Mouse (Mus musculus) CH12F3 (cell line): Measurements from ENCODE around the gene Galr2.
"Not testable (repeated sequence)": the region's sequence is repeated elsewhere in the genome, so short reads cannot be mapped to it uniquely, and the experiment has no call there.

Experiments
- in situ Hi-C: fragments of 300-500 bp; cut with MboI; formaldehyde crosslinking; loops from 2 replicates; pipeline ENCODE4 v1.14.3; 2020; ENCODE audit warnings: low sequenced_read_pairs

Galr2 gene

DNA sequence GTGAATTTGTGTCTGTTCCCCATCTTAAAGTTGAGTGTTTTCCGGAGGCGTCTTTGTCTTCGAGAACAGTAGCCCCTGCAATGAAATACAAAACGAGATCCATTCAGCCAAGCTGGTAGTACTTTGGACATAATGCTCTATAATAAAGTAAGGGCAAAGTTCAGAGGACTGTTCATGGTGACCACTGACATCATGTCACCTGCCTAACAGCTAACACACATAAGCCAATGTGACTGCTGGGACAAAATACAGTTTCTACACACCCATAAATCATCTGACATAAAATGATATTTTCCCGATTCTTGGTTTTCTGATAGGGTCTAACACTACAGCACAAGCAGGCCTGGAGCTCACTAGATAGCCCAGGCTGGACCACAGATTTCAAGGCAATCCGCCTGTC, 12.4 kb upstream of the Galr2 start:
- in situ Hi-C loops: no loop called here

DNA sequence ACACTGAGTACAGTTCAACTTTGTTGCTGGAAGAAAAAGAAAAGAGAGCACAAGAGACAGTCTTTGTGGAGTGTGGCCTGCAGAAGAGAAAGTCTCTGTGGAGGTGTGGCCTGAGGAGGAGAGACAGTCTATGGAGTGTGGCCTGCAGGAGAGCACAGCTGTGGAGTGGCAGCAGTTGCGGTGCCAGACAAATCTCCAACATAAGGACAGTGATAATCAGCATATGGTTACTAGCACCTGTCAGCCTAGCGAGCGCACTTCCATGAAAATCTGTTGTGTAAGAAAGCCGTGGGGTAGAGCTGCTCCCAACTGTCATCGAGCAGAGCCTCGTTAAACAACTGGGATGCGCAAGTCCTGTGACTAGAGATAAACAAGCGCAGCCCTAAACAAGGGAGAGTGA, 11.2 kb upstream of the Galr2 start:
- in situ Hi-C loops: no loop called here

DNA sequence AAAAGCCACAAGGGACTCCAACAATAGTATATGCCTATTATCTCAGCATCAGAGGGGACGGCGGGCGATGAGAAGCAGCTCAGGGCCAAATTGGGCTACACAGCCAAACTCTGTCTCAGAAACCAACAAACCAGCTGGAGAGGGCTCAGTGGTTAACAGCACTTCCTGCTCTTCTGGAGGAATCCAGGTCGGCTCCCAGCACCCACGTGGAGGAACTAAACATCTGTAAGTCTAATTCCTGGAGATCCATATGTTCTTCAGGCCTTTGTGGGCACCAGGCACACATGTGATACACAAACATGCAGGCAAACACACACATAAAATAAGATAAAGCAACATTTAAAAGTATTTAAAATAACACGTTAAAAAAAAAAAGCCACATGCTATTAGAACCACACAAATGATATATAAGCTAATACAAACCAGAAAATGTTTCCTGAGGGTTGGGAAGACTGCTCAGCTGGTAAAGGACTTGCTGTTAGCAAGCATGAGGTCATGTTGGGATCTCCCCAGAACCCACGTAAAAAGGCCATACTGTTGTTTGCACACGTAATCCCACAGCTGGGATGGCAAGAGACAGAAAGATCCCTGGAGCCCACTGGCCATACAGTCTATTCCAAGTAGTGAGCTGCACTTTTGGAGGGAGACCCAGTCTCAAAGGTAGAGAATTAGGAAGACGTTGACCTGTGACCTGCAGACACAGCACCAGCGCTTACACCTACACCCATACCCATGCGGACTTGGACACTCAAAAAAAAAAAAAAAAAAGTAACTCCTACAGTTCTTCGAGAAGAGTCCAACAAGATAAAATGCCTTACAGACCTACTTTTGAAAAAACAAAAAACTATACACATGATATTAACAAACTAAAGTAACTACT, 7.9 kb upstream of the Galr2 start:
- in situ Hi-C loops: no loop called here

DNA sequence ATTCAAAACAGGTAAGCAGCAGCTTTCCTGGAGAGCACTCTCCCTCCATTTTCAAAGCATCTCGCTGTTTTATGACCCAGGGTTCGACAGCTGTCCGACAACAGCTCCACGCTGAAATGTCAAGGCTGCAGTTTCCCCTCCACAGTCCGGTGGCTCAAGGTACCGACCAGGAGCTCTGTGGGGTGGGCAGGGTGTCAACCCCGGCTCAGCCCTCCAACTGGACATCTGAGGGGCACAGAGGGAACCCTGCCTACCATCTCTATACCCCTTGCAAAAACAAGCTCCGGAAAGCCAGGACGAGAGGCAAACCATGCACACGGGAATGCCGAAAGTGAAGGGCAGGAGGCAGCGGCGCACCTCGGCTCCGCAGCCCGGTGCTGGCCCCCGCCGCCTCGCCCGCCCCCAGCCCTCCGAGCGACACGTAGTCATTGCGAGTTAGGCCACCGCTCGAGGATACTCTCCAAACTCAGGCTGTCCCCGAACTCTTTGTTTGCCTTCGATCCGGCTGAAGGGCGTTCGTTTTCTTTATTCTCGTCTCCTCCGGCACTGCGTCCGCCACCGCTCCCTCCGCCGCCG, 7.2 kb upstream of the Galr2 start:
- in situ Hi-C loops: no loop called here

DNA sequence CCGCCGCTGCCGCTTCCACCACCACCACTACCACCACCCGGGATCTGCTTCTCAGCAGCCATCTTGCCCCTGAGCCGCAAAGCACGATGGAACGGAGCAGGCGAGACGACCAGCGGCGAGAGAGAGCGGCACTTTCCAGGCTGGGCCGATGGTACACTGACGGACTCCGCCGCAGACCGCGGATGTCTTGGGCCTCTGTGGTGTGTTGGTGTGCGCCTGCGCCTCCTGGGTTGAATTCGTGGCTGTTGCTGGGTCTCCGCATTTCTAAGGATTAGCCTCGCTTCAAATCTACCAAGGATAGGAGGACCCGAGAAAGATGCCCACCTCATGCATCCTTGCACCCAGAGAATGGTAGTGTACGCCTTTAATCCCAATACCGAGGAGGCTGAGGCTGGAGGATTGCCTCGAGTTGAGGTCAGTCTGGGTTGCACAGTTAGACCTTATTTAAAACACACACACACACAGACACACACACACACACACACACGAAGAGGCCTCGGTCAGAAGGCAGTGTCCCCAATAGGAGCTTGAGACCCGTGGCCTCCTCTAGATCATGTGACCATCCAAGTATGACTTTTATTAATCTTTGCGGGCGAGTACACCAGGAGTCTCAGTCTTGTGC, 6.6 kb upstream of the Galr2 start, which contains the start of gene Srp68:
Gene Srp68, minus strand, starts transcription at position 173 of the 622 bp plus-strand sequence.
- in situ Hi-C loops: no loop called here

DNA sequence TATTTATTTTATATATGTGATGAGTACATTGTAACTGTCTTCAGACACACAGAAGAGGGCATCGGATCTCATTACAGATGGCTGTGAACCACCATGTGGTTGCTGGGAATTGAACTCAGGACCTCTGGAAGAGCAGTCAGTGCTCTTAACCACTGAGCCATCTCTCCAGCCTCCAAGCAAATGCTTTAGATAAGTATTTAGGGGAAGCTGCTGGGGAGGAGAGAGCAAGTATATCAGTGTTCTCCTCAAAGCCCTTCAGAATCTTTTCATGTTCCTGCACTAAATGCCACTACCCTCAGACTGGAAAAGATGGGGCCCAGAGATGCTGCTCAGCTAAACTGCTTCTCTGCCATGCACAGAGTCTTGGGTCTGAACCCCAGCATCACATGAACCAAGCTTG, 3.6 kb upstream of the Galr2 start:
- in situ Hi-C loops: not testable (repeated sequence)

DNA sequence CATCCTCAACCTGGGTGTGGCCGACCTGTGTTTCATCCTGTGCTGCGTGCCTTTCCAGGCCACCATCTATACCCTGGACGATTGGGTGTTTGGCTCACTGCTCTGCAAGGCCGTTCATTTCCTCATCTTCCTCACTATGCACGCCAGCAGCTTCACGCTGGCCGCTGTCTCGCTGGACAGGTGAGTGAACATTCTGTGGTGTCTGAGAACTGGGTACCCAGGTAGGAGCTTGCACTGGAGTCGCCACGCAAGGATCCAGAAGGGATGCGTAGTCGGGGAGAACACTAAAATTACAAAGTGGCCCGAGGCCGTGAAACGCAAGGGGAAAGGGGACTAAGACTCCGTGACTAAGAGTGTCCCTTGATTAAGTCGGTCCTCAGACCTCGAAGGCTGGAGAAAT, 932 bp downstream of the Galr2 start:
- in situ Hi-C loops: no loop called here

DNA sequence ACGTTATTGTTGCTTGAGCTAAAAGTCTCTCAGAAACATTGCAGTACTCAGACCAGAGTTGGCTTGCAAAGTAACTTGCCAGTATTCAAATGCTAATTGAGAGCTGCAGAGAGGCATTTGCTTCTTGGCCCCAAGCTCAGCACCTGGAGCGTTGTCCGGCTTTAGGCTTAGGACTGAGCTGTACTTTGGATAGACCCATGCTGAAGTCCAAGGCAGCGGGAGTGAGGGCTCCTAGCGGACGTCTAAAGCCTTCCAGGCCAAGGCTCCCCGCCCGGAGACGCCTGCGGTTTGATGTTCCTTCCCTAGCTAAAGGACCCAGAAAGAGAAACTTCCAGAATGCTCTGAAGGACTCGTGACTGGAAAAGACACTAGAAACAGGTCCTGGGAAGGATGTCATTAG, 1.4 kb downstream of the Galr2 start:
- in situ Hi-C loops: no loop called here

DNA sequence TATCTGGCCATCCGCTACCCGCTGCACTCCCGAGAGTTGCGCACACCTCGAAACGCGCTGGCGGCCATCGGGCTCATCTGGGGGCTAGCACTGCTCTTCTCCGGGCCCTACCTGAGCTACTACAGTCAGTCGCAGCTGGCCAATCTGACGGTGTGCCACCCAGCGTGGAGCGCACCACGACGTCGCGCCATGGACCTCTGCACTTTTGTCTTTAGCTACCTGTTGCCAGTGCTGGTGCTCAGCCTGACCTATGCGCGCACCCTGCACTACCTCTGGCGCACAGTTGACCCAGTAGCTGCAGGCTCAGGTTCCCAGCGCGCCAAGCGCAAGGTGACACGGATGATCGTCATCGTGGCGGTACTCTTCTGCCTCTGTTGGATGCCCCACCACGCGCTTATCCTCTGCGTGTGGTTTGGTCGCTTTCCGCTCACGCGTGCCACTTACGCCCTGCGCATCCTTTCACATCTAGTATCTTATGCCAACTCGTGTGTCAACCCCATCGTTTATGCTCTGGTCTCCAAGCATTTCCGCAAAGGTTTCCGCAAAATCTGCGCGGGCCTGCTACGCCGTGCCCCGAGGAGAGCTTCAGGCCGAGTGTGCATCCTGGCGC, 2.3 kb downstream of the Galr2 start:
- in situ Hi-C loops: no loop called here

DNA sequence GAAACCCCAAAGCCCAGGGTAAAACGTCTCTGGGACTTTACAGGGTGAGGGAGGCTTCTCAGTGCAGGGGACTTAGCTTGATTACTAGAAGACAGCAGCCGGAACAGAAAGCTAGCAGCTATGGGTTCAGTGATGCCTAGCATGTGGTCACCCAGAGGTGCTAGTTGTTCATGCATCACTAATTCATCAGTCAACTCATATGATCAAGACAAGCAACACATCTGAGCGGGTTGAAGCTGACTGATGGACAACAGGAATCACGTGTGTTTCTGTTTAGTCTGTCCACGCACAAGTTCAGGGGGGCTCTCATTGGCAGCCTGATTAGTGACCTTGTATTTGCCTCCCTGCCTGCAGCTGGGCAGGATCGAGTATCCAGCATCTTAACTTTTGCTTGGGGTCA, 3.2 kb downstream of the Galr2 start:
- in situ Hi-C loops: no loop called here

DNA sequence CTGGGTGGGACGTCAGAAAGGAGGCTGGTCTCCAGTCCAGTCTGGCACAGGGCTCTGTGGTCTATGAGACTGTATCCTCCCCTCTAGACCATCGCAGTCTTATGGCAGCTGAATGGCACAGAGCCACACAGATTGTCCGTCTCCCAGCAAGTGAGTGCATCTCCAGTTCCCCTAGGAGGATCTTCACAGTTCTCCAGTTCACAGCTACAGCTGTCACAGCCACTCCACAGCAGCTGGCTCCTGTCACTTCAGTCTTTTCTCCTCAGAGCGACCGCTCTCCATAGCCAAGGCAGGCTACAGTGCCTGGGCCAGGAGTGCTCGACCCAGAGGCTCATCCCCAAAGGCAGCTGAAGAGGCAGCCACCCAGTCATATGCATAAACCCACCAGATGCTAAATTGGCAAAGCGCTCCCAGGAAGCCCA, 5.0 kb downstream of the Galr2 start:
- in situ Hi-C loops: no loop called here

DNA sequence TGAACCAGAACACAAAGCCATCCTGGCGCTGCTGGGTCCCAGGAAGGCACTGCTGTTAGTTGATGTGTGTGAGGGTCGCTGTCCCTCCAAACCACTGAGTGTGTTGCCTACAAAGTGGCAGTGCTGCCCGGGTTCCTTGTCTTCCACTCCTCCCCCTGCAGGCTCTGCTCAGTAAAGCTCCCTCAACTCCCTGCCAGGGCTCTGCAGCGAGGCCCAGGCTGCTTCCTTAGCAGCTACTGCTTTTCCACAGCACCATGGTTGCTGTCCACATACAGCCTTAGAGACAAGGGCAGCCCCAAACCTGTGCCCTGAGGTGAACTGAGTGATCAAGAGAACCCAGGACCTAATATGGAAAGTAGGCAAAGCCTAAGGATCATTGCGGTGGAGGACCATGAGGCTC, 6.6 kb downstream of the Galr2 start:
- in situ Hi-C loops: no loop called here

DNA sequence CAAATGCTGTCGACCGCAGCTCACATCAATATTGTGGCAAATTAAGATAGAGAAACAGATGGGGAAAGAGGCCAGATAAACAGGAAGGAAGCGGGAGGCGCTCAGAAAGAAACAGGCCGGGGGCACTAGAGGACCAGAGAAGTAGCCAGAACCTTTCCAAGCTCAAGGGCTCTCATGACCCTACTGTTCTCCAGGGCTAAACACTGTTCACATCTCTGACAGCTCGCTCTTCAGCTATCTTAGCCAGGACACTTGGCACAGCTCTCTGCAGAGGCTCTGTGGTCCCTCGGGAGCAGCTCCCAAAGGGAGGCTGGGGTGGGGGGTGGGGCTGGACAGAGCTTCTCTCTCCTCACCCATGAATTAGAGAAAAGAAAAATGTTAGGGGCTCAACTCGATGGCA, 9.8 kb downstream of the Galr2 start:
- in situ Hi-C loops: no loop called here

DNA sequence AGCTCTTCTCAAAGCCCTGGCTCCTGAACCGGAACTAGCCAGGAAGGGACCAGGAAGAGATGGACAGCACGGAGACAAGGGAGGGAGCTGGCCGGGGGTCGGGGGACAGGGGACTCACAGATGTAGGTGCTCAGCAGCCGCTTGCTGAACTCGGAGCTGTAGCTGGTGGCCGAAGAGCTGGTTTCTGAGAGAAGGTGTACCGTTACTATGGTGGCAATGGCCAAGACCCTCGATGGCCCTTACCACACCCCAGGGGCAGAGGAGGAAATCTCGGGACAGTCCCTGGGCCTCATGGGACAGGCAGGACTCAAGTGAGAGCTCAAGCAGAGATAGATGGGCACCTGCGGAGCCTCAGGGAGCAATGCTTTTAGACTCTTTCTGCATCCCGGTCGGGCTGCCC, 11.7 kb downstream of the Galr2 start:
- in situ Hi-C loops: no loop called here

DNA sequence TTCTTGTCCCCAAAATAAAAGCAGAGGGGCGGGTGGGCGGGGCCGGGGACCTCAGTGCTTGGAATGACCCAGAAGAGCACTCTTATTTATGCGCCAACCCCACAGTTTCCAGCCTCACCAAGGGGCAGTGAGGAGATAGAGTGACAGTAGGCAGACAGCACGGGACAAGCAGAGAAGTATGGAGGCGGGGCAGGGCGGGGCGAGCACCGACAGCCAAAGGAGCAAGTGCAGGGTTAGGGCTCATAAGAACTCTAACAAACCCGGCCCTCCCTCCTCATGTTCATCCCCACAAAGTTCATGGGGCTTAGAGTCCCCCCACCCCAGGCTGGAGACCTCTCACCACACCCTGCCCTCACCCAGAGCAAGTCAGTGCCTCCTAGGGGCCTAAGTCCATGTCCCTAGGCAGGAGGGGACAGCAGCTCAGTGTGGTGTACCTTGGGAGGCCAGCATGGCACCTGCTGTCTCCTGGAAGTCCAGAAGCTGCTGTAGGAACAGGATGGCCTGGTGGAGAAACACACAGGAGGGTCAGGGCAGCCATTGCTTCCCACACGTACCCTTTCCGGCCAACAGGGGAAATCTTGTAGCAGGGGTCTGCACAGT, 12.9 kb downstream of the Galr2 start:
- in situ Hi-C loops: no loop called here

DNA sequence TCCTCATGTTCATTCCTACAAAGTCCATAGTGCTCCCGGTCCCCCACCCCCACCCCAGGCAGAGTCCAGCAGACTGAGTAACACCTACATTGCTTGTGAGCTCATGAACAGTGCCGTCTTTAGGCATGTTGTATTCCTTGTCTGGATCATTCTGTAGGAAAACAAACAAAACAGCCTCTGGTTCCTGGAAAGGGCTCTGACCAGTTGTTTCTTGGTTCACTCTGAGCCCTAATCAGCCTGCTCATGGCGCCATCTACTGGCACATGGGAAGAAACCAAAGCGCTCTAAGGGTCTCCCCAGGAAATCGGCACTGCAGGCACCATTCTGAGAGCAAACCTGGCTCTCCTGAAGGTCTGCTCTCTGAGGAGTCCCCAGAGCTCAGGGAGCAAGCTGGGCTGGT, 13.6 kb downstream of the Galr2 start:
- in situ Hi-C loops: no loop called here

DNA sequence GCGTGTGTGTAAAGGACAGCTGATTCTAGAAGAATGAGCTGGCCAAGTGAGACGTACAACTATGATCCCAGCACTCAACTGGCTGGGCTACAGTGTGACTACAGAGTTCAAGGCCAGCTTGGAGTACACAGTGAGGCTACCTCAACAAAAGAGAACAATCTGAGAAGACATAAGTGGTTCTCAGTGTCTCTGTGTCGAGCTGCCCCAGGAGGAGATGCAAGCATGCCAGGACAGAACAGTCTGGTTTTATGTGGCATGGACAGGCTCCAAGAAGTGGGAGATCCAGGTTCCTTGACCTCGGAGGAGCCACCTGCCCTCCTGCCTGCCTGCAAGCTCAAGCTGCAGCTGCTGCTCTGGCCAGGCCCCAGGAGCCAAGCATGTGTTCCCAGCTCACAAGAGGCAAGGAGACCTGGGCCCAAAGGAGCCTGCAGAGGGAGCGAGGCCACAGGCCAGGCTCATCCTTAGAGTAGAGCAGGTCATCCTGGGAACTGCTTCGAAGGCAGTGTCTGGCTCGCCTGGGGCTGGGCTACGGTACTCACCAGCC, 15.5 kb downstream of the Galr2 start:
- in situ Hi-C loops: no loop called here

DNA sequence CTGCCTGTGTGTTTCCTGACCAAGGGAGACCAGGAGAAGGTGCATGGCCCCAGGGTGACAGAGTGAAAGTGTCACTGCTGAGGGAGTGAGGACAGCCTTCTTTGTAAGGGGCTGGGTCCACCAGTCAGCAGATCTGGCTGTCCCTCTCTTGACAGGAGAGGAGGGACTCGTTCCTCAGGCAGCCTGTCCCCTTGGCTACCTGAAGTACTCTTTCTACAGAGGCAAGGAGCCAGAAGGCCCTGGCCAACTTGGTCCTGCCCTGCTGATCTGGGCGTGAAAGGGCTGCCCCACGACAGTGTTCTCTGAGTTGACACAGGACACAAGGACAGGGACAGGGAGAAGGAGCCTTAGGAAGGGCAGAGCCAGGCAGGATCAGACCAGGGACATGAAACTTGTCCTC, 16.3 kb downstream of the Galr2 start:
- in situ Hi-C loops: no loop called here

DNA sequence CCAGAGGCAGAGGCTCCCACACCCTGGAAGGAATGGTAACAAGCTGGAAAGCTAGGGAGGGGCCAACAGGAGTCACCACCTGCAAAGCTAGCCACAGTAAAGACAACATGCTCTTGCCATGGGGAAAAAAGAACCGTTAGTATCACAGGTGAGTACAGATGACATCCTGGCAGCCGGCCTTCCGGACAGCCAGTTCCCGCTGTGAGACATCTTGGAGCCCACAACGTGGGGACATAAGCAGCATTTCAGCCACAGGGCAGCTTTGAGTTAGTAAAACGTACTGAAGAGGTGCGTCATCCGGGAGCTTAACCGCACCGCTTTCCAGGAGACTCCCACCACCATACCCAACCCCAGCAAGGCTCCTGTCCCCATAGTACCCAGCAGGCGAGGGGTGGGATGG, 17.5 kb downstream of the Galr2 start:
- in situ Hi-C loops: no loop called here

DNA sequence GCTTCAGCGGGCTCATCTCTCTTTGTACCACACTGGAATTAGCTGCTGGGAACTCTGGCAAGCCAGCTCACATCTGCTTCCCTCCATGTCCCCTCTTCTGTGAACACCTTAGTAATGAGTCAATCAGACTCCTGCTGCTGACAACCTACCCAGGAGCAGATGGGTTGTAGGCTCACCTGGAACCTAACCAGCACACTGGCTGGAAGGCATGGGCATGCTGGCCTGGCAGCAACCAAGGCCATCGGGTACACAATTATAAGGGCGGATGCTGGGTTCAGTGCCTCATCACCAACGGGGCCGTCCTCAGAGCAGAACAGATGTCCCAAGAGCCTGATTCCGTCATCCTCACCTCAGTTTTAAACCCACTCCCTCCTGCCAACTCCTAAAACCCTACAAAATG, 17.9 kb downstream of the Galr2 start:
- in situ Hi-C loops: no loop called here

DNA sequence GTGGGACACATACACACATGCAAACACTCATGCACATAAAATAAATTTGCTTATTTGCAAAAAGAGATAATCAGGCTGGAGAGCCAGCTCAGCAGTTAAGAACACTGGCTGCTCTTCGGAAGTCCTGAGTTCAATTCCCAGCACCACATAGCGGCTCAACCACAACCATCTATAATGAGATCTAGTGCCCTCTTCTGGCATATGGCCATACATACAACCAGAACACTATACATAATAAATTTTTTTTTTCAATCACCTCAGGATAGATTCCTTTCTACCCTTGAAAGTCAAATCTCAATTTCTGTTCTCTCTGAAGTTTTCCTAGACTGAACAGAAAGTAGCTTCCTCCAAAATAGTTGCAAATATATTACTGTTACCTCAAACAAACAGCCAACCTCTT, 24.7 kb downstream of the Galr2 start:
- in situ Hi-C loops: no loop called here
